ENCODE assay signal across 16 mouse cellular contexts in the genomic region with DNA sequence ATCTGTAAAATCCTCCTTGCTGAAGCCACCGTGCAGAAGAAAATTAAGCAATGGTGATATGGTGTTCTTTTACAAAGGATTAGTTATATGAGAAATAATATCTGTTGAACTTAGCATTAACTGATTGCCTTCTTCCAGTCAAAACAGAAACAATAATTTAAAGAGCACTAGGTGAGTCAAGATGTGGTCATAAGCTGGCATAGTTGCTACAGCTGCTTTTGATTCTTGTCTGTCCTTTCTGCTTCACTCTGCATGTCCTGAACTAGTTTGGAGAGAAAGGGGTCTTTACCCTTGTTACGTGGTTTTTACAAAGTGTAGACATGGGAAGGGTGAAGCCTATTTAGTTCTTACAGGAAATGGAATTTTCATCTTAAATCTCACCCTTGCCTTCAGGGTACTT.
"Had no signal": no experiment of that assay in that cellular context is flagged by ENCODE, and none has a peak within 500 bp of the region (broad histone marks: within the 10 kb centered on the region; RNA-seq: fewer than 3 reads in every experiment).

No protein-coding gene starts in this region.

- H3K4me3 ChIP-seq: lung, embryonic 15.5 days; megakaryocyte, embryonic 14.5 days; midbrain, embryonic 13.5 days; midbrain, embryonic 15.5 days; neural tube, embryonic 12.5 days; stomach, embryonic 15.5 days had no signal

- H3K27me3 ChIP-seq: lung, embryonic 15.5 days; megakaryocyte, embryonic 14.5 days; midbrain, embryonic 13.5 days; midbrain, embryonic 15.5 days; neural tube, embryonic 12.5 days; stomach, embryonic 15.5 days had no signal

- H3K27ac ChIP-seq: lung, embryonic 15.5 days; macrophage; midbrain, embryonic 13.5 days; midbrain, embryonic 15.5 days; neural tube, embryonic 12.5 days; stomach, embryonic 15.5 days; stomach, postnatal 0 days had no signal

- DNase-seq: liver, postnatal 0 days; lung, adult 2 months; lung, postnatal 14 days; lung, postnatal 36 days; right cerebral cortex, postnatal 14 days; thymus, adult 2 months; thymus, postnatal 25 days; thymus, postnatal 4 days had no signal

- H3K36me3 ChIP-seq: lung, embryonic 15.5 days; midbrain, embryonic 13.5 days; midbrain, embryonic 15.5 days; neural tube, embryonic 12.5 days; stomach, embryonic 15.5 days had no signal
